Mouse (Mus musculus) midbrain, postnatal 0 days (tissue): ENCODE data around the gene Slc30a3. TPM values are rescaled to one million over a fixed set of nuclear protein-coding genes. Genes with fewer than 3 reads are reported as not detected.

Source experiments
- ATAC-seq: fragments of 200-750 bp; cut with Nextera tagmentation; 2 replicates; pipeline ENCODE4 v1.8.0; 2017; ENCODE audit warnings: moderate number of reproducible peaks, mild to moderate bottlenecking, moderate TSS enrichment, moderate library complexity; ENCODE audit not compliant: low FRiP score
- DNase-seq: peaks from one replicate; pipeline ENCODE4 v3.0.0-alpha.2; 2015; ENCODE audit warnings: low spot score
- H3K27ac ChIP-seq: fragments of 300-500 bp; sonication (generic); 2 replicates; pipeline ENCODE4 v1.5.1; 2014; ENCODE audit warnings: low read depth, mild to moderate bottlenecking, low read length, mixed read lengths
- H3K27me3 ChIP-seq: fragments of 300-500 bp; sonication (generic); 2 replicates; pipeline ENCODE4 v1.6.1; 2014; ENCODE audit warnings: low read length, control low read depth, mixed read lengths; ENCODE audit not compliant: insufficient read depth
- H3K36me3 ChIP-seq: fragments of 300-500 bp; sonication (generic); 2 replicates; pipeline ENCODE4 v1.6.1; 2014; ENCODE audit warnings: low read length, control low read depth, mixed read lengths; ENCODE audit not compliant: insufficient read depth
- H3K4me1 ChIP-seq: fragments of 300-500 bp; sonication (generic); 2 replicates; pipeline ENCODE4 v1.6.1; 2014; ENCODE audit warnings: mild to moderate bottlenecking, control low read depth, antibody characterized with exemption, low read length, mixed read lengths; ENCODE audit not compliant: insufficient read depth
- H3K4me2 ChIP-seq: fragments of 300-500 bp; sonication (generic); 2 replicates; pipeline ENCODE4 v1.6.1; 2014; ENCODE audit warnings: low read depth, mild to moderate bottlenecking, low read length, mixed read lengths; ENCODE audit not compliant: poor library complexity, severe bottlenecking
- H3K4me3 ChIP-seq: fragments of 300-500 bp; sonication (generic); 2 replicates; pipeline ENCODE4 v1.5.1; 2014; ENCODE audit warnings: low read depth, mild to moderate bottlenecking, low read length, moderate library complexity
- H3K9ac ChIP-seq: fragments of 300-500 bp; sonication (generic); replicated peaks from 2 replicates; pipeline ENCODE4 v1.6.1; 2014; ENCODE audit warnings: mild to moderate bottlenecking, low read length, moderate library complexity, mixed read lengths; ENCODE audit not compliant: poor library complexity, severe bottlenecking
- H3K9me3 ChIP-seq: fragments of 300-500 bp; sonication (generic); 2 replicates; pipeline ENCODE4 v1.6.1; 2016; ENCODE audit warnings: low read length, control low read depth
- CTCF ChIP-seq: IDR thresholded peaks from 2 replicates; pipeline ENCODE4 v1.5.1; 2016; ENCODE audit warnings: antibody characterized with exemption, mild to moderate bottlenecking
- WGBS: fragments of 180-500 bp; shearing (Covaris S2); extraction: QIAGEN DNeasy Blood & Tissue Kit; methylation state at CpG from one replicate; pipeline ENCODE4 v1.1.7; 2014; 5-methylcytosine and 5-hydroxymethylcytosine counted together
- polyA plus RNA-seq: library from polyadenylated mRNA; unstranded; fragments of >200 nt; fragmentation: Nextera tagmentation; extraction: Ambion mirVana; gene quantifications from 2 replicates; pipeline ENCODE4 v1.2.1, GENCODE M21; 2015
- total RNA-seq: library from RNA; depleted of rRNA; stranded (reverse); fragments of >200 nt; gene quantifications from 2 replicates; pipeline ENCODE4 v1.2.3, GENCODE M21; 2014

Gene Slc30a3
- total and polyA plus RNA-seq, 2 experiments from 2014 or later: 14.0 to 24.1 TPM

DNA sequence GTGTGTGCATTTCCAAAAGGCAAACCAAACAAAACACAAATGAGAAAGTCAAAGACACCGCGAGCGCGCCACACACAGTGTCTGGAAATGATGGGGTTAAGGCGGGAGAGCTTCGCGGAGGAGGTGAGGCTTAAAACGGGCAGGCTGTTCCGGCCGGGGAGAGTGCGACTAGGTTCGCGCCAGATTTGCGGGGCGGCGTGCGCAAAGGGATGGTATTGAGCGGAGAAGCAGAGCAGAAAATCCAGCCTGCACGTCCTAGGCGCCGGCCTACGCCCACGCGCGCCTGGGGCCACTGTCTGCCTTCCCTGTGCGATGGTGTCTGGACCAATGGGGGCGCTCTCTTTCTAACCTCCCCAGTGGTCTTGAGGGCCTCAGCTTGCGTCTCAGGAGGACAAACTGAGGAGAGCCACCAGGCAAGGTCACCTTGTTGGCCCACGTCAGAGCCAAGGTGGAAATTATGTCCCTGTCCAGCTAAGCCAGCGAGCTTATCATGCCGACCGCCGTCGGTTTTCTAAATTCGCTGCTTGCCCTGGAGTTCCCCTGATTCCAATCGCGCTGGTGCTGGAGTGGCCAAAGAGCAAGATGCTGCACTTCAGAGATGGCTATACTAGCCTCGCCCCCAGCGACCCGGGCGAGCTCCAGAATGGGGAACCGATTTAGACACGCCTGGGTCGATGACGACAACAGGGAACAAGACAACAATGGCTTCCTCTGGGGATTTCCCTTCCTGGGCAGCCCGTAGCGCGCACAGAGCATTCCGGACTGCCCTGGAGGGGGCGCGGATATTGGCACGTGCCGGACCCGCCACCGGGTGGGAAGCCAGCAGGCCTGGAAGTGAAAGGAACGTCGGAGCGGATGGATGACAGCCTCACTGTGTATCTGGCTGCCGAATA lies 13.0 kb downstream of the Slc30a3 start:
- under 1% methylated on average over 58 of the region's 59 CpGs for WGBS
- DNase-seq (peak; percentile 38), ATAC-seq (no peak)
- no peaks in the 10 kb centered on the region for H3K9me3 ChIP-seq
- H3K4me2 ChIP-seq: peak overlapping the region; percentile 25
- H3K27ac ChIP-seq: no peak overlapping the region
- peak; percentile 3 for TF ChIP-seq CTCF
- peaks cover 60% of the 10 kb centered on the region for H3K27me3 ChIP-seq
- peak overlapping the region; percentile 12 for H3K4me3 ChIP-seq
- no peaks in the 10 kb centered on the region for H3K36me3 ChIP-seq
- peaks cover 4% of the 10 kb centered on the region; the same call in 1 of the 2 replicates for H3K4me1 ChIP-seq
- H3K9ac ChIP-seq: no peak overlapping the region

DNA sequence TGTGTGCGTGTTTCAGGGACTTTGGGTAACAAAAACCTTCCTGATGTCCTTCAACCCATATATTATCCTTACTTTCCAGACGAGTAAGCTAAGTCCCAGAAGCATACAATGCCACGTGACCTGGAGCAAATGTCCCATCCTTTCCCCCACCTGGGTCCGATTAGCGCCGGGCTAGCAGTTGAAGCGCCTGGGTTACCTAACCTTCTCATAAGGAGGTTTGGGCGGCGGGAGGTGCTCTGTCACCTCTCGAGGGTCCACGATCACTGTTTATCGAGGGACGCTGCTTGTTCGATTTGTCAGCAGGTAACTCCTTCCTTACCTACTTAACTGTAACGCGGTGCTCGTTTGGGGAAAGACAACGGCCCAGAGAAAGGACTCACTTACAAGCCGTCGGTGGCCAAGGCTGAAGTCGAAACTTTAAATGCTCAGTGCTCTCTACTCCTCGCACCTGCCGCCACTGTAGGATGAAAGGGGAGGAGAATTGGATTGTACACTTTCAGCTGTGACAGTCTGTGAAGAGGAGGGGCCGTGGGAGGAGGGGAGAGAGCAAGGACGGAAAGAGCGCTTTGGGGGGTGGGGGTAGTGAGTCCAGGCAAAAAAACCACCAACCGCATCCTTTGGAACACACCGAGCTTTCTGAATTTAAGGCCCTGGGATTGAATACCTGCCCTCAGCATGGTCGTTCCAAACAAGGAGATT lies 13.8 kb downstream of the Slc30a3 start:
- Histone ChIP-seq H3K36me3 (no peaks in the 10 kb centered on the region), H3K27me3 (peaks cover 60% of the 10 kb centered on the region), H3K9me3 (no peaks in the 10 kb centered on the region), H3K4me3 (peak overlapping the region; percentile 12; the same call in 1 of the 2 replicates), H3K9ac (no peak overlapping the region), H3K27ac (no peak overlapping the region), H3K4me2 (peak overlapping the region; percentile 63), H3K4me1 (peaks cover 4% of the 10 kb centered on the region; the same call in 1 of the 2 replicates)
- DNase-seq: no peak
- ATAC-seq: no peak
- under 1% methylated on average over 29 of the region's 29 CpGs for WGBS
- TF ChIP-seq CTCF: no peak

DNA sequence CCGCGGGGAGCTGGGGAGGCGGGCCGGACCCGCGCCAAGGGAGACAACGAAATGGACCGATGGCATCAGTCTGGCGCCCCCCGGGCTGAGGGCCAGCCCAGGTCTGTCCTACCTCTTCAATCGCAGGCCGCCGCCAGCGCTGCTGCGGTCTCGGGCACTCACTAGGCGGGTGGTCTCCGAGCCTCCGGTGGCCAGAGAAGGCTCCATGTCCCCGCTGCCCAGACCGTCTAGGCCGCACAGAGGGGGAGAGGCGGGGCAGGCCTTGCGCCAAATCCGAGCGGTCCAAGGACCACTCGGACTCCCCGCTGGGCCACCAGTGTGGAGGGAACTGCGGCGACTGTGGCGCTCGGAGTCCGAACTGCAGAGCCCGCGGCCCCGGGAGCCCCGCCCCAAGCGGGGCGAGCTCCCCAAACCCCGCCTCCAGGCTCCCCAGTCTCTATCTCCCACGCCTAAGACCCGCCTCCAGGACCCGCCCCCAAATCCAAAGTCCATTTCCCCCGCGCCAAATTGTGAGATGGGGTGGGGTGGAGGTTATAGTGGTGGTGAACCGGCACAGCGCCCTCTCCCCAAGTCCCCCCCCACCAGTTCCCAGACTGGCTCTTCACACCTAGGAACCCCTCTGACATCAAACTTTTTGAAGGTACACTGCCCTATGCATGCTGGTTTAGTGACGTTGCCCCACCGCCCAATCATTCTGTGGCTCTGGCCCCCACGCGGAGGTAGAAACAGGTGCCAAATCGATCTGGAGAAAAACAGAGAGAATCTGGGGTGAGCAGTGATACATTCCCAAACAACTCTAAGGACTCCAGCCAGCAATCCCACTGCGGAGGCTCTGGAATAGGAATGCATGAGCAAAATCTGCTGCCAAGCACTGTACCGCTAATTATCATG lies 14.6 kb downstream of the Slc30a3 start:
- Histone ChIP-seq H3K4me1 (peaks cover 4% of the 10 kb centered on the region; the same call in 1 of the 2 replicates), H3K4me2 (peak overlapping the region; percentile 63), H3K9me3 (no peaks in the 10 kb centered on the region), H3K36me3 (no peaks in the 10 kb centered on the region), H3K4me3 (peak overlapping the region; percentile 43), H3K9ac (peak overlapping the region; percentile 62), H3K27me3 (peaks cover 60% of the 10 kb centered on the region), H3K27ac (no peak overlapping the region)
- WGBS: 0% methylated on average over 43 of the region's 54 CpGs
- ATAC-seq: peak; percentile 50
- peak; percentile 45 for DNase-seq
- TF ChIP-seq CTCF: no peak

DNA sequence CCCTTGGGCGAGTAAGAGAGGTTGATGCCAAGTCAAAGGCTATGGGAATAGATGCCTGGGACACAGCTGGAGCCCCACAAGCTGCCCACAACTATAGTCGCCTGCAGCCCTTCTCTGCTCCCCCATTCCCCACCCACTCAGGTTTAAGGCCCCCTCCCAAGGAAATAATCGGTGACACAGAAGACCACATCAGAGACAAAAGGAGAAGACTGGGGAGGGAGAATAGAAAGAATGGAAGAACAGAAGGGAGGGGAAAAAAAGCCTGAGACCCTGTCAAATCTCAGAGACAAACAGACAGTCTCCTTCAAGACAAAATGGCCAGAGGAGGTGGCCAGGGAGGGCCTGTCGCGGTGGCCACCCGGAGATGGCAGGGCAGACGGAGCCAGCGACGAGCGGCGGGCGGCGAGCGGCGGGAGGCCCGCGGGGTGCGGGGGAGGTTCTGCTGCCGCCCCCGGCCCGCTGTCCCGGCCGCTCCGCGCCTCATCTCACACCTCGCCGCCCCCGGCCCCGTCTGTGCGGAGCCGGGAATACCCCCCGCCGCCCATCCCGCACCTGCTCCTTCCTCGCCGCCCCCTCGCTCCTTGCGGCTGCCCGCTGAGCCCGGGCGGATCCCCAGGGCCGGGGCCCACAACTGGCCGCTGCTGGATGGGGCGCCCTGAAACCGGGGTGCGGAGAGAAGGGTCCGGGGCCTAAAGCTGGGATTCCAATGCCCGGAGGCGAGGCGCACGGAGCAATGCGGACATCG lies 15.6 kb downstream of the Slc30a3 start:
- 4% methylated on average over 29 of the region's 53 CpGs for WGBS
- peaks cover 54% of the 10 kb centered on the region for H3K27me3 ChIP-seq
- DNase-seq (no peak), ATAC-seq (no peak)
- no peaks in the 10 kb centered on the region for H3K36me3 ChIP-seq
- H3K4me2 ChIP-seq: peak overlapping the region; percentile 63
- H3K27ac ChIP-seq: no peak overlapping the region
- H3K4me1 ChIP-seq: peaks cover 4% of the 10 kb centered on the region; the same call in 1 of the 2 replicates
- peak overlapping the region; percentile 62 for H3K9ac ChIP-seq
- peak overlapping the region; percentile 43 for H3K4me3 ChIP-seq
- H3K9me3 ChIP-seq: no peaks in the 10 kb centered on the region
- no peak for TF ChIP-seq CTCF

DNA sequence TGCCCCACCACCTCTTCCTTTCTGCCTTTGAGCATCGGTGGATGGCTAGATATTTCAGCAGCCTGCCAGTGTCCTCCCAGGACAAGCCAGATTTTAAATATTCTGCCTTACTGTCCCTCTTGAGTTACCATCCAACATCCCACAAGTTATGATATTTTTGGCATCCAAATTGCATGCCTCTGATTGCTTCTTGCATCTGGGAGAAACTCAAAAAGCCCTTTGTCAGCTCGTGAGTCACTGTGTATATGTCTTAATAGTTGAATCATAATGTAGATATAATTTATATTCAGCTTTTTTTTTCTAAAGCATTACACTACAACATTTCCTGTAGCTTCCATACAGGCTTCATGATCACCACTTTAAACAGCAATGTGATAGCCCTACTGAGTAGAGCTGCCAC lies 20.9 kb downstream of the Slc30a3 start:
- Histone ChIP-seq H3K27me3 (peaks cover 14% of the 10 kb centered on the region), H3K27ac (no peak overlapping the region)
- 64% methylated on average over 2 of the region's 2 CpGs for WGBS

More for the DNA sequence above, 20.9 kb downstream of the Slc30a3 start:
- DNase-seq: no peak
- Histone ChIP-seq H3K9ac (no peak overlapping the region), H3K36me3 (no peaks in the 10 kb centered on the region), H3K4me3 (no peak overlapping the region), H3K9me3 (no peaks in the 10 kb centered on the region), H3K4me2 (no peak overlapping the region), H3K4me1 (no peaks in the 10 kb centered on the region)
- no peak for ATAC-seq
- TF ChIP-seq CTCF: no peak
